Mouse (Mus musculus): ENCODE measurements around the gene Bub1b. TPM values are rescaled to one million over a fixed set of nuclear protein-coding genes. Genes with fewer than 3 reads are reported as not detected.

Bub1b gene
- total RNA-seq, 1 experiment from 2014 or later = 101 TPM

- peak; percentile 29 to 40; a peak in 1 of 4 replicates for ATAC-seq (replicated peaks in 1 of 2; ENCODE audit: insufficient read depth in 1 of 2, low FRiP score in 2 of 2, low TSS enrichment in 1 of 2, low read depth in 1 of 2, poor library complexity in 2 of 2, severe bottlenecking in 2 of 2)
Observed at GRCm38 (mm10) chr2:118658457-118658856, 60.4 kb downstream of the Bub1b start.

GRCm38 (mm10) chr2:118659077-118659476, 61.1 kb downstream of the Bub1b start:
- peak; percentile 13 to 29; a peak in 3 of 4 replicates for ATAC-seq (replicated peaks in 1 of 2; ENCODE audit: insufficient read depth in 1 of 2, low FRiP score in 2 of 2, low TSS enrichment in 1 of 2, low read depth in 1 of 2, poor library complexity in 2 of 2, severe bottlenecking in 2 of 2)

GRCm38 (mm10) chr2:118659493-118659892, 61.5 kb downstream of the Bub1b start:
- ATAC-seq (replicated peaks in 1 of 2; ENCODE audit: insufficient read depth in 1 of 2, low FRiP score in 2 of 2, low TSS enrichment in 1 of 2, low read depth in 1 of 2, poor library complexity in 2 of 2, severe bottlenecking in 2 of 2) = no peak

- ATAC-seq (replicated peaks in 1 of 2; ENCODE audit: insufficient read depth in 1 of 2, low FRiP score in 2 of 2, low TSS enrichment in 1 of 2, low read depth in 1 of 2, poor library complexity in 2 of 2, severe bottlenecking in 2 of 2) = peak; percentile 51 to 58; a peak in 3 of 4 replicates
Observed at GRCm38 (mm10) chr2:118659998-118660452, 62.0 kb downstream of the Bub1b start.

- no peak for ATAC-seq (replicated peaks in 1 of 2; ENCODE audit: insufficient read depth in 1 of 2, low FRiP score in 2 of 2, low TSS enrichment in 1 of 2, low read depth in 1 of 2, poor library complexity in 2 of 2, severe bottlenecking in 2 of 2)
Observed at GRCm38 (mm10) chr2:118661891-118662290, 63.9 kb downstream of the Bub1b start.

- peak; percentile 12 to 16; a peak in 2 of 4 replicates for ATAC-seq (replicated peaks in 1 of 2; ENCODE audit: insufficient read depth in 1 of 2, low FRiP score in 2 of 2, low TSS enrichment in 1 of 2, low read depth in 1 of 2, poor library complexity in 2 of 2, severe bottlenecking in 2 of 2)
Observed at GRCm38 (mm10) chr2:118662902-118663803, 65.1 kb downstream of the Bub1b start, which contains the start of gene Pak6. TSS of gene Pak6 (plus strand) at chr2:118663303.

GRCm38 (mm10) chr2:118663804-118664766, 66.1 kb downstream of the Bub1b start:
- no peak for ATAC-seq (replicated peaks in 1 of 2; ENCODE audit: insufficient read depth in 1 of 2, low FRiP score in 2 of 2, low TSS enrichment in 1 of 2, low read depth in 1 of 2, poor library complexity in 2 of 2, severe bottlenecking in 2 of 2)

- no peak for ATAC-seq (replicated peaks in 1 of 2; ENCODE audit: insufficient read depth in 1 of 2, low FRiP score in 2 of 2, low TSS enrichment in 1 of 2, low read depth in 1 of 2, poor library complexity in 2 of 2, severe bottlenecking in 2 of 2)
Observed at GRCm38 (mm10) chr2:118664975-118665516, 67.0 kb downstream of the Bub1b start.

GRCm38 (mm10) chr2:118665616-118666015, 67.6 kb downstream of the Bub1b start:
- ATAC-seq (replicated peaks in 1 of 2; ENCODE audit: insufficient read depth in 1 of 2, low FRiP score in 2 of 2, low TSS enrichment in 1 of 2, low read depth in 1 of 2, poor library complexity in 2 of 2, severe bottlenecking in 2 of 2) = no peak

GRCm38 (mm10) chr2:118667181-118667580, 69.2 kb downstream of the Bub1b start:
- no peak for ATAC-seq (replicated peaks in 1 of 2; ENCODE audit: insufficient read depth in 1 of 2, low FRiP score in 2 of 2, low TSS enrichment in 1 of 2, low read depth in 1 of 2, poor library complexity in 2 of 2, severe bottlenecking in 2 of 2)

GRCm38 (mm10) chr2:118669245-118669644, 71.2 kb downstream of the Bub1b start:
- no peak for ATAC-seq (replicated peaks in 1 of 2; ENCODE audit: insufficient read depth in 1 of 2, low FRiP score in 2 of 2, low TSS enrichment in 1 of 2, low read depth in 1 of 2, poor library complexity in 2 of 2, severe bottlenecking in 2 of 2)

- no peak for ATAC-seq (replicated peaks in 1 of 2; ENCODE audit: insufficient read depth in 1 of 2, low FRiP score in 2 of 2, low TSS enrichment in 1 of 2, low read depth in 1 of 2, poor library complexity in 2 of 2, severe bottlenecking in 2 of 2)
Observed at GRCm38 (mm10) chr2:118669785-118670184, 71.8 kb downstream of the Bub1b start.

GRCm38 (mm10) chr2:118671728-118672127, 73.7 kb downstream of the Bub1b start:
- no peak for ATAC-seq (replicated peaks in 1 of 2; ENCODE audit: insufficient read depth in 1 of 2, low FRiP score in 2 of 2, low TSS enrichment in 1 of 2, low read depth in 1 of 2, poor library complexity in 2 of 2, severe bottlenecking in 2 of 2)

GRCm38 (mm10) chr2:118673686-118674465, 75.9 kb downstream of the Bub1b start:
- no peak for ATAC-seq (replicated peaks in 1 of 2; ENCODE audit: insufficient read depth in 1 of 2, low FRiP score in 2 of 2, low TSS enrichment in 1 of 2, low read depth in 1 of 2, poor library complexity in 2 of 2, severe bottlenecking in 2 of 2)

GRCm38 (mm10) chr2:118674500-118674899, 76.5 kb downstream of the Bub1b start:
- no peak for ATAC-seq (replicated peaks in 1 of 2; ENCODE audit: insufficient read depth in 1 of 2, low FRiP score in 2 of 2, low TSS enrichment in 1 of 2, low read depth in 1 of 2, poor library complexity in 2 of 2, severe bottlenecking in 2 of 2)

GRCm38 (mm10) chr2:118676839-118677741, 79.1 kb downstream of the Bub1b start:
- peak; percentile 24 to 31; a peak in 2 of 4 replicates for ATAC-seq (replicated peaks in 1 of 2; ENCODE audit: insufficient read depth in 1 of 2, low FRiP score in 2 of 2, low TSS enrichment in 1 of 2, low read depth in 1 of 2, poor library complexity in 2 of 2, severe bottlenecking in 2 of 2)
